Mouse (Mus musculus): Measurements from ENCODE around the gene Vmn2r108. TPM values are rescaled to one million over a fixed set of nuclear protein-coding genes. Genes with fewer than 3 reads are reported as not detected.

The Vmn2r108 gene
- polyA plus RNA-seq (2012; rRNA removed; ENCODE audit: low replicate concordance): not detected in 2 replicates

GRCm38 (mm10) chr17:20481231-20481630, at the start of gene Vmn2r108:
Vmn2r108 (minus strand) TSS chr17:20481331.

GRCm38 (mm10) chr17:20497858-20498257, 16.7 kb upstream of the Vmn2r108 start, which contains the start of gene Vmn1r225:
Vmn1r225 (plus strand) TSS chr17:20498158.

GRCm38 (mm10) chr17:20413846-20414245, 67.3 kb downstream of the Vmn2r108 start, which contains the start of gene Vmn1r224:
Vmn1r224 (plus strand) TSS chr17:20414146.

Other genes with a start within 250 kb of the Vmn2r108 start
- not detected in 2 replicates for gene Vmn2r105, start 246.3 kb downstream of the Vmn2r108 start, polyA plus RNA-seq (2012; rRNA removed; ENCODE audit: low replicate concordance)
- not detected in 2 replicates for gene Vmn2r106, start 195.8 kb downstream of the Vmn2r108 start, polyA plus RNA-seq (2012; rRNA removed; ENCODE audit: low replicate concordance)
- gene Vmn2r107, start 136.1 kb downstream of the Vmn2r108 start, polyA plus RNA-seq (2012; rRNA removed; ENCODE audit: low replicate concordance): not detected in 2 replicates
- gene Vmn1r224, start 67.2 kb downstream of the Vmn2r108 start, polyA plus RNA-seq (2012; rRNA removed; ENCODE audit: low replicate concordance): not detected in 2 replicates
- gene Vmn1r225, start 16.8 kb upstream of the Vmn2r108 start, polyA plus RNA-seq (2012; rRNA removed; ENCODE audit: low replicate concordance): not detected in 2 replicates
- not detected in 2 replicates for gene Vmn2r109, start 83.4 kb upstream of the Vmn2r108 start, polyA plus RNA-seq (2012; rRNA removed; ENCODE audit: low replicate concordance)
- not detected in 2 replicates for gene Vmn2r110, start 115.1 kb upstream of the Vmn2r108 start, polyA plus RNA-seq (2012; rRNA removed; ENCODE audit: low replicate concordance)
- gene Fpr-rs3, start 143.5 kb upstream of the Vmn2r108 start, polyA plus RNA-seq (2012; rRNA removed; ENCODE audit: low replicate concordance): not detected in 2 replicates
- not detected in 2 replicates for gene Vmn1r226, start 201.5 kb upstream of the Vmn2r108 start, polyA plus RNA-seq (2012; rRNA removed; ENCODE audit: low replicate concordance)
- gene Vmn1r227, start 248.5 kb upstream of the Vmn2r108 start, polyA plus RNA-seq (2012; rRNA removed; ENCODE audit: low replicate concordance): not detected in 2 replicates